In the genomic region with DNA sequence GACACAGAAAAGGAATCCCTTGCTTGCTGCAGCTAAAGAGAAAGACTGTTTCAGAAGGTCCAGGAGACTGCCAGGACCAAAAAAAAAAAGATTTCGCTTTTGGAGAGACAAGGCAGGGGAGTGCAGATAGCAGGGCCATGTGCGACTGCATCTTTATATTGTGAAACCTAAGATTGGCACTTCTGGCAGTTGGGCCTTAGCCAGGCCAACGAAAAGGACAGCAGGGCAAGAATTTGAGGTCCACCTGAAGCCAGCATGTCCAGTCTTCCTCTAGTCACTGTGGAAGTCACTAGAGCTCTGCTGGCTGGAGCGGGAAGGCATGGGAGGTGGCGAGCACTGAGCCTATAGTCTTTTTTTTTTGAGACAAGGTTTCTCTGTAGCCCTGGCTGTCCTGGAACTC, we compare ENCODE assay signal across 8 mouse cellular contexts. TPM values are rescaled to one million over a fixed set of nuclear protein-coding genes. Genes with fewer than 3 reads are reported as not detected.
DNase-seq lines count a peak whose midpoint lies in the region; ATAC-seq and TF ChIP-seq lines count a peak whose summit lies in the region.
"Had no signal": no experiment of that assay in that cellular context is flagged by ENCODE, and none has a peak within 500 bp of the region (broad histone marks: within the 10 kb centered on the region; RNA-seq: fewer than 3 reads in every experiment).

No protein-coding gene starts in this region.

- no peak for TF ChIP-seq CTCF in lung, postnatal 0 days (IDR thresholded peaks at IDR 0.05)
- TF ChIP-seq CTCF in lung, adult 2 months (IDR thresholded peaks at IDR 0.05; ENCODE audit: insufficient read depth, low read length) = no peak

- no peak for DNase-seq in lung, postnatal 0 days (ENCODE audit: low spot score)
- DNase-seq in lung, adult 2 months = no peak
- no peak for DNase-seq in cerebellum, postnatal 4 days (ENCODE audit: low spot score in 2 of 2)
- DNase-seq in retina, postnatal 1 day = no peak
- DNase-seq: kidney, adult 2 months had no signal

- TF ChIP-seq EP300 in lung, postnatal 0 days (IDR thresholded peaks at IDR 0.05) = no peak

- H3K27ac ChIP-seq in lung, postnatal 0 days (ENCODE audit: low read length) = no peak overlapping the region
- H3K27ac ChIP-seq in embryonic facial prominence, embryonic 15.5 days (replicated peaks) = 0 out of 2 replicates have a peak overlapping the region, but pooled peaks have one; percentile 95
- H3K27ac ChIP-seq in limb, embryonic 12.5 days = peak overlapping the region; percentile 95; the same call in 1 of the 2 replicates
- no peak overlapping the region for H3K27ac ChIP-seq in stomach, embryonic 14.5 days (ENCODE audit: low read length)

- no peaks in the 10 kb centered on the region for H3K36me3 ChIP-seq in lung, postnatal 0 days (ENCODE audit: insufficient read depth, low read length)
- H3K36me3 ChIP-seq in embryonic facial prominence, embryonic 15.5 days = peaks cover 26% of the 10 kb centered on the region
- H3K36me3 ChIP-seq in limb, embryonic 12.5 days = peaks cover 40% of the 10 kb centered on the region
- peaks cover 9% of the 10 kb centered on the region for H3K36me3 ChIP-seq in stomach, embryonic 14.5 days (ENCODE audit: control insufficient read depth, insufficient read depth, low read length)

- peaks cover 3% of the 10 kb centered on the region; the same call in 1 of the 2 replicates for H3K4me1 ChIP-seq in lung, postnatal 0 days (ENCODE audit: insufficient read depth, low read depth, low read length)
- H3K4me1 ChIP-seq in lung, adult 2 months (ENCODE audit: control insufficient read depth, insufficient read depth, low read length) = peaks cover 7% of the 10 kb centered on the region
- peaks cover 31% of the 10 kb centered on the region for H3K4me1 ChIP-seq in embryonic facial prominence, embryonic 15.5 days
- H3K4me1 ChIP-seq in limb, embryonic 12.5 days (replicated peaks) = peaks cover 21% of the 10 kb centered on the region
- peaks cover 12% of the 10 kb centered on the region; the same call in 1 of the 2 replicates for H3K4me1 ChIP-seq in stomach, embryonic 14.5 days (ENCODE audit: control insufficient read depth, insufficient read depth, low read length)

- H3K9ac ChIP-seq in lung, postnatal 0 days (replicated peaks; ENCODE audit: low read depth) = no peak overlapping the region
- peak overlapping the region; percentile 87; the same call in 1 of the 2 replicates for H3K9ac ChIP-seq in embryonic facial prominence, embryonic 15.5 days
- peak overlapping the region; percentile 84 for H3K9ac ChIP-seq in limb, embryonic 12.5 days (replicated peaks)
- peak overlapping the region; percentile 87; the same call in 1 of the 2 replicates for H3K9ac ChIP-seq in stomach, embryonic 14.5 days (replicated peaks; ENCODE audit: low read depth, low read length)

- peak overlapping the region; percentile 63; the same call in 1 of the 2 replicates for H3K4me3 ChIP-seq in lung, postnatal 0 days (ENCODE audit: low read depth, low read length)
- no peak overlapping the region for H3K4me3 ChIP-seq in lung, adult 2 months (replicated peaks; ENCODE audit: extremely low read depth, low read depth, low read length)
- peak overlapping the region; percentile 75 for H3K4me3 ChIP-seq in embryonic facial prominence, embryonic 15.5 days (replicated peaks)
- peak overlapping the region; percentile 77 for H3K4me3 ChIP-seq in limb, embryonic 12.5 days (replicated peaks)
- H3K4me3 ChIP-seq in stomach, embryonic 14.5 days (ENCODE audit: low read depth, low read length) = peak overlapping the region; percentile 65

- no peak for TF ChIP-seq POLR2A in lung, adult 2 months (IDR thresholded peaks at IDR 0.05; ENCODE audit: borderline replicate concordance, extremely low read depth, low read depth, low read length)

- 38% methylated on average over 5 of the region's 5 CpGs for WGBS in lung, postnatal 0 days
- 43% methylated on average over 5 of the region's 5 CpGs for WGBS in lung, adult 2 months
- 56% methylated on average over 5 of the region's 5 CpGs for WGBS in embryonic facial prominence, embryonic 15.5 days
- WGBS in limb, embryonic 12.5 days = 64% methylated on average over 5 of the region's 5 CpGs
- 48% methylated on average over 5 of the region's 5 CpGs for WGBS in stomach, embryonic 14.5 days

- no peaks in the 10 kb centered on the region for H3K27me3 ChIP-seq in lung, postnatal 0 days (replicated peaks; ENCODE audit: insufficient read depth, low read length)
- no peaks in the 10 kb centered on the region for H3K27me3 ChIP-seq in embryonic facial prominence, embryonic 15.5 days
- H3K27me3 ChIP-seq in limb, embryonic 12.5 days = no peaks in the 10 kb centered on the region
- H3K27me3 ChIP-seq in stomach, embryonic 14.5 days (ENCODE audit: control insufficient read depth, insufficient read depth, low read length) = no peaks in the 10 kb centered on the region

- no peaks in the 10 kb centered on the region for H3K9me3 ChIP-seq in lung, postnatal 0 days (ENCODE audit: low read length)
- H3K9me3 ChIP-seq in embryonic facial prominence, embryonic 15.5 days (replicated peaks) = no peaks in the 10 kb centered on the region
- no peaks in the 10 kb centered on the region for H3K9me3 ChIP-seq in limb, embryonic 12.5 days
- no peaks in the 10 kb centered on the region for H3K9me3 ChIP-seq in stomach, embryonic 14.5 days (ENCODE audit: control insufficient read depth, low read depth, low read length)

- ATAC-seq in lung, postnatal 0 days = no peak
- ATAC-seq in embryonic facial prominence, embryonic 15.5 days (ENCODE audit: insufficient number of reproducible peaks, low FRiP score, low TSS enrichment, low read depth) = no peak
- ATAC-seq in limb, embryonic 12.5 days (ENCODE audit: insufficient number of reproducible peaks, insufficient read depth, low FRiP score, low TSS enrichment, low read depth) = no peak
- ATAC-seq in stomach, embryonic 14.5 days (ENCODE audit: insufficient number of reproducible peaks, insufficient read depth, low FRiP score, low read depth) = no peak

- H3K4me2 ChIP-seq in lung, postnatal 0 days (replicated peaks; ENCODE audit: low read depth, low read length) = peak overlapping the region; percentile 71; the same call in 1 of the 2 replicates
- peak overlapping the region; percentile 69 for H3K4me2 ChIP-seq in embryonic facial prominence, embryonic 15.5 days (replicated peaks)
- peak overlapping the region; percentile 76 for H3K4me2 ChIP-seq in limb, embryonic 12.5 days
- peak overlapping the region; percentile 60 for H3K4me2 ChIP-seq in stomach, embryonic 14.5 days (replicated peaks; ENCODE audit: low read depth, low read length)

RNA-seq across cellular contexts. Expression of gene Pmf1, which starts 1.2 kb away (rescaled TPM):
- polyA plus RNA-seq in lung, postnatal 0 days (2015; fragmentation: Nextera tagmentation; extraction: Ambion mirVana) = 27.9 and 30.6 TPM in 2 replicates
- 23.4 and 27.0 TPM in 2 replicates for polyA plus RNA-seq in lung, adult 2 months (2012; rRNA removed)
- 96.0 and 108 TPM in 2 replicates for polyA plus RNA-seq in embryonic facial prominence, embryonic 15.5 days (2015; fragmentation: Nextera tagmentation; extraction: Ambion mirVana)
- polyA plus RNA-seq in limb, embryonic 12.5 days (2016; fragmentation: Nextera tagmentation; extraction: Ambion mirVana) = 149 and 151 TPM in 2 replicates
- polyA plus RNA-seq in stomach, embryonic 14.5 days (2014; fragmentation: Nextera tagmentation; extraction: Ambion mirVana) = 136 and 143 TPM in 2 replicates

RNA-seq across cellular contexts. Expression of gene Slc25a44, which starts 16.0 kb away (rescaled TPM):
- 9.3 and 11.3 TPM in 2 replicates for polyA plus RNA-seq in lung, postnatal 0 days (2015; fragmentation: Nextera tagmentation; extraction: Ambion mirVana)
- polyA plus RNA-seq in lung, adult 2 months (2012; rRNA removed) = 18.3 and 25.4 TPM in 2 replicates
- polyA plus RNA-seq in embryonic facial prominence, embryonic 15.5 days (2015; fragmentation: Nextera tagmentation; extraction: Ambion mirVana) = 16.3 and 17.9 TPM in 2 replicates
- 13.7 and 16.2 TPM in 2 replicates for polyA plus RNA-seq in limb, embryonic 12.5 days (2016; fragmentation: Nextera tagmentation; extraction: Ambion mirVana)
- polyA plus RNA-seq in stomach, embryonic 14.5 days (2014; fragmentation: Nextera tagmentation; extraction: Ambion mirVana) = 18.2 and 18.4 TPM in 2 replicates

RNA-seq across cellular contexts. Expression of gene Bglap, which starts 24.7 kb away (rescaled TPM):
- not detected in 2 replicates for polyA plus RNA-seq in lung, postnatal 0 days (2015; fragmentation: Nextera tagmentation; extraction: Ambion mirVana)
- not detected in 2 replicates for polyA plus RNA-seq in lung, adult 2 months (2012; rRNA removed)
- polyA plus RNA-seq in embryonic facial prominence, embryonic 15.5 days (2015; fragmentation: Nextera tagmentation; extraction: Ambion mirVana) = 18.4 and 35.5 TPM in 2 replicates
- polyA plus RNA-seq in limb, embryonic 12.5 days (2016; fragmentation: Nextera tagmentation; extraction: Ambion mirVana) = not detected in 2 replicates
- not detected in 2 replicates for polyA plus RNA-seq in stomach, embryonic 14.5 days (2014; fragmentation: Nextera tagmentation; extraction: Ambion mirVana)
- polyA plus RNA-seq: kidney, adult 2 months had no signal

RNA-seq across cellular contexts. Expression of gene Bglap2, which starts 30.5 kb away (rescaled TPM):
- not detected in 2 replicates for polyA plus RNA-seq in lung, postnatal 0 days (2015; fragmentation: Nextera tagmentation; extraction: Ambion mirVana)
- 23.0 TPM in 1 of 2 replicates, not detected in the other for polyA plus RNA-seq in lung, adult 2 months (2012; rRNA removed)
- 13.8 and 15.5 TPM in 2 replicates for polyA plus RNA-seq in embryonic facial prominence, embryonic 15.5 days (2015; fragmentation: Nextera tagmentation; extraction: Ambion mirVana)
- polyA plus RNA-seq in limb, embryonic 12.5 days (2016; fragmentation: Nextera tagmentation; extraction: Ambion mirVana) = not detected in 2 replicates
- polyA plus RNA-seq in stomach, embryonic 14.5 days (2014; fragmentation: Nextera tagmentation; extraction: Ambion mirVana) = not detected in 2 replicates
- polyA plus RNA-seq: kidney, adult 2 months had no signal

RNA-seq across cellular contexts. Expression of gene Bglap3, which starts 36.4 kb away (rescaled TPM):
- 0.14 and 0.39 TPM in 2 replicates for polyA plus RNA-seq in lung, postnatal 0 days (2015; fragmentation: Nextera tagmentation; extraction: Ambion mirVana)
- polyA plus RNA-seq in lung, adult 2 months (2012; rRNA removed) = 0.20 and 23.9 TPM in 2 replicates
- polyA plus RNA-seq in embryonic facial prominence, embryonic 15.5 days (2015; fragmentation: Nextera tagmentation; extraction: Ambion mirVana) = 19.8 and 20.4 TPM in 2 replicates
- polyA plus RNA-seq in limb, embryonic 12.5 days (2016; fragmentation: Nextera tagmentation; extraction: Ambion mirVana) = 0.10 and 0.29 TPM in 2 replicates
- polyA plus RNA-seq in stomach, embryonic 14.5 days (2014; fragmentation: Nextera tagmentation; extraction: Ambion mirVana) = 0.45 TPM in 1 of 2 replicates, not detected in the other

Comparison
In these comparisons a context has a peak if more than half of its experiments do, and no peak if none do; other contexts are left out.
1. H3K27ac ChIP-seq: peak in embryonic facial prominence, embryonic 15.5 days (single experiment) and limb, embryonic 12.5 days (single experiment); none in lung, postnatal 0 days (single experiment) and stomach, embryonic 14.5 days (single experiment).
2. RNA of gene Bglap, which starts 24.7 kb away (polyA plus RNA-seq): 18.4 to 35.5 TPM in embryonic facial prominence, embryonic 15.5 days; not detected in limb, embryonic 12.5 days, not detected in lung, adult 2 months, not detected in lung, postnatal 0 days and not detected in stomach, embryonic 14.5 days; every median in the first group is over 10 times any median in the second.
3. Peak in every context shown above with its lines, with median percentiles within 50 percentile points of each other: H3K4me2 ChIP-seq.